Mouse (Mus musculus): ENCODE data around the gene Pdhb.

GRCm38 (mm10) chr14:8148842-8149241, 24.0 kb downstream of the Pdhb start:
- no peak for TF ChIP-seq CTCF (IDR thresholded peaks at IDR 0.05; ENCODE audit: insufficient read depth, low read depth, low read length)
- TF ChIP-seq POLR2A (IDR thresholded peaks at IDR 0.05; ENCODE audit: insufficient read depth, low read depth, low read length), result no peak
